In the genomic region with DNA sequence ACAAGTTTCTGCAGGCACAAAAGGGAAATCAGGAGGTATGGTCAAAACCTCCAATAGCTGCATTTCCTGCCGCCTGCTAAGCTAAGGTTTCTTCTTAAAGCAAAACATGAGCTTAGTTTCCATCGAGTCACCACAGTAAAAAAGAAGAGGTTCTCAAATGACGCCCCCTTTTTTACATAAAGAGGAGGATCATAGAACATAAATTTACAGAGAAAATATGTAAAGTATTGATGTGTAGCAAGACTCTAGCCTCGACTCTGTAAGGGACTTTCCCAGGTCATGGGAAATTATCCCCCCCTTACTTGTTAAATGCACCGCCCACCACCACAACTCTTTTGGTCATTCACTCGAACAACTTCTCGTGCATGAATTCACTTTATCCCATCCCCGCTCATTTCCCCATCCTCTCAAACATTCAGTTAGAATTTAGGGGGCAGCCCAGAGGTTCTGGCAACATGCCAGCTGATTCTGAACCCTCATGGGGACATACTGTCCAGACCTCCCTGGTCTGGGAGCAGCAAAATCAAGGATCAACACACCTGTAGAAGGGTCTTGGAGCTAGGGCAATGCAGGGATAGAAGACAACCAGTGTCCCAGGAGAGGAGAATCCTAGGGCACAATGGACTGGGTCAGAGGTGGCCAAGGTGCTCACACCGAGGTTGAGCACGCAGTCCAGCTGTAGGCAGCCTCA, we compare ENCODE assay signal across 28 mouse cellular contexts. TPM values are rescaled to one million over a fixed set of nuclear protein-coding genes. Genes with fewer than 3 reads are reported as not detected.
DNase-seq lines count a peak whose midpoint lies in the region; TF ChIP-seq lines count a peak whose summit lies in the region.
"Had no signal": no experiment of that assay in that cellular context is flagged by ENCODE, and none has a peak within 500 bp of the region (broad histone marks: within the 10 kb centered on the region; RNA-seq: fewer than 3 reads in every experiment).

No protein-coding gene starts in this region.

- no peaks in the 10 kb centered on the region for H3K79me2 ChIP-seq in CH12.LX (replicated peaks; ENCODE audit: control insufficient read depth, extremely low read depth, insufficient read depth, poor library complexity, severe bottlenecking)

- no peak overlapping the region; the same call in 1 of the 2 replicates for H3K9ac ChIP-seq in CH12.LX (ENCODE audit: insufficient read depth, low read depth)
- H3K9ac ChIP-seq: embryonic facial prominence, embryonic 13.5 days; forebrain, embryonic 15.5 days; heart, embryonic 15.5 days; limb, embryonic 12.5 days; lung, embryonic 15.5 days; midbrain, embryonic 12.5 days had no signal

- TF ChIP-seq POLR2A in CH12.LX (IDR thresholded peaks at IDR 0.05; ENCODE audit: low read depth, low read length), result no peak; the same call in none of the 2 replicates
- no peak for TF ChIP-seq POLR2A in lung, adult 2 months (IDR thresholded peaks at IDR 0.05; ENCODE audit: borderline replicate concordance, extremely low read depth, low read depth, low read length)

- peak overlapping the region; percentile 8 for H3K4me2 ChIP-seq in CH12.LX (ENCODE audit: insufficient read depth, low read depth, poor library complexity, severe bottlenecking)
- H3K4me2 ChIP-seq: embryonic facial prominence, embryonic 13.5 days; forebrain, embryonic 15.5 days; heart, embryonic 15.5 days; limb, embryonic 12.5 days; liver, embryonic 13.5 days; lung, embryonic 15.5 days had no signal

- H3K4me3 ChIP-seq in CH12.LX (replicated peaks in 1 of 3; ENCODE audit: low read depth in 2 of 3, low read length in 2 of 3, poor library complexity in 1 of 3), result peak overlapping the region; percentile 5 to 36 (median 8)
- no peak overlapping the region for H3K4me3 ChIP-seq in lung, adult 2 months (replicated peaks; ENCODE audit: extremely low read depth, low read depth, low read length)
- H3K4me3 ChIP-seq: embryonic facial prominence, embryonic 13.5 days; forebrain, embryonic 15.5 days; heart, embryonic 15.5 days; layer of hippocampus, adult 2 months; limb, embryonic 12.5 days; liver, embryonic 13.5 days; lung, embryonic 15.5 days; midbrain, embryonic 12.5 days had no signal

- no peaks in the 10 kb centered on the region for H3K27me3 ChIP-seq in CH12.LX (replicated peaks)
- H3K27me3 ChIP-seq: embryonic facial prominence, embryonic 13.5 days; forebrain, embryonic 15.5 days; lung, embryonic 15.5 days; midbrain, embryonic 12.5 days had no signal

- H3K27ac ChIP-seq in CH12.LX (ENCODE audit: insufficient read depth, low read depth), result peak overlapping the region; percentile 95
- H3K27ac ChIP-seq: embryonic facial prominence, embryonic 13.5 days; forebrain, embryonic 15.5 days; heart, embryonic 15.5 days; hindbrain, postnatal 0 days; layer of hippocampus, adult 2 months; limb, embryonic 12.5 days; lung, embryonic 15.5 days; midbrain, embryonic 12.5 days had no signal

- in situ Hi-C loops in CH12.LX (cut with MboI; ENCODE audit: low pct_ligation_motif_present, low pct_unique_long_range_greater_than_20kb, low sequenced_read_pairs), result loop anchor here (5.0 to 25.0 kb wide), 4 partner anchors 35 to 805 kb away; partner anchors contain the start of genes Trp73 and Wrap73

- peaks cover 7% of the 10 kb centered on the region for H3K9me3 ChIP-seq in CH12.LX (replicated peaks; ENCODE audit: low read length)
- H3K9me3 ChIP-seq: embryonic facial prominence, embryonic 13.5 days; forebrain, embryonic 15.5 days; heart, embryonic 15.5 days; limb, embryonic 12.5 days; liver, embryonic 13.5 days; lung, embryonic 15.5 days; midbrain, embryonic 12.5 days had no signal

- no peak for TF ChIP-seq RAD21 in CH12.LX (IDR thresholded peaks at IDR 0.05; ENCODE audit: low read depth, low read length)

- 69% methylated on average over 10 of the region's 10 CpGs for WGBS in lung, adult 2 months

- dilution Hi-C loops in CH12.LX (cut with MboI; ENCODE audit: extremely low pct_ligation_motif_present, extremely low pct_unique_long_range_greater_than_20kb, low sequenced_read_pairs), result no loop called here

- peak; percentile 64 for TF ChIP-seq EP300 in CH12.LX (IDR thresholded peaks at IDR 0.05; ENCODE audit: low read length)

- H3K4me1 ChIP-seq in CH12.LX (ENCODE audit: control insufficient read depth in 1 of 2, insufficient read depth in 2 of 2), result peaks cover 26 to 50% of the 10 kb centered on the region in 2 experiments
- H3K4me1 ChIP-seq in lung, adult 2 months (ENCODE audit: control insufficient read depth, insufficient read depth, low read length), result 0 out of 2 replicates have a peak, but pooled peaks cover 3% of the 10 kb centered on the region

- intact Hi-C loops in left cerebral cortex, postnatal 36 days (cut with DNase I), result loop anchor here (5.0 kb wide), 1 partner anchor 65 kb away; no protein-coding TSS in a partner anchor

- TF ChIP-seq CTCF in CH12.LX (conservative IDR thresholded peaks at IDR 0.05 in 1 of 2, IDR thresholded peaks at IDR 0.05 in 1 of 2; ENCODE audit: low read depth in 2 of 2, low read length in 2 of 2), result no peak
- TF ChIP-seq CTCF in lung, adult 2 months (IDR thresholded peaks at IDR 0.05; ENCODE audit: insufficient read depth, low read length), result no peak

- no peaks in the 10 kb centered on the region for H3K36me3 ChIP-seq in CH12.LX (replicated peaks in 1 of 2; ENCODE audit: control insufficient read depth in 1 of 2, insufficient read depth in 1 of 2, low read length in 1 of 2)
- H3K36me3 ChIP-seq: embryonic facial prominence, embryonic 13.5 days; forebrain, embryonic 15.5 days; heart, embryonic 15.5 days; limb, embryonic 12.5 days; liver, embryonic 13.5 days; lung, embryonic 15.5 days; midbrain, embryonic 12.5 days had no signal

- peak; percentile 58 to 59 for DNase-seq in spleen, postnatal 36 days (ENCODE audit: low spot score in 2 of 2)
- no peak for DNase-seq in spleen, adult 18-20 months
- DNase-seq in CH12.LX (ENCODE audit: extremely low read depth) (peak; percentile 86), MN1 (ENCODE audit: low spot score) (peak; percentile 56)
- DNase-seq in naive thymus-derived CD4-positive, alpha-beta T cell, adult 2 months (ENCODE audit: low read depth), result peak; percentile 67
- no peak for DNase-seq in testis, postnatal 14 days (ENCODE audit: low spot score)
- no peak for DNase-seq in lung, adult 2 months
- no peak for DNase-seq in left cerebral cortex, postnatal 36 days (ENCODE audit: low spot score in 2 of 2)
- DNase-seq: adrenal gland, postnatal 14 days; cerebellum, adult 11 months; cerebellum, postnatal 14 days; gastrocnemius, postnatal 14 days; heart, postnatal 4 days; kidney, adult 2 months; kidney, postnatal 10 days; liver, embryonic 13.5 days; lung, postnatal 4 days; thymus, postnatal 4 days had no signal

TF ChIP-seq in CH12.LX, 34 proteins besides CTCF, POLR2A, EP300 and RAD21 (continues in another document):
- TF ChIP-seq IRF4 (IDR thresholded peaks at IDR 0.05; ENCODE audit: low read depth, low read length) (no peak), CHD1 (IDR thresholded peaks at IDR 0.05; ENCODE audit: low read depth, low read length) (no peak; the same call in 1 of the 2 replicates), ZMIZ1 (IDR thresholded peaks at IDR 0.05; ENCODE audit: low read depth, low read length) (peak; percentile 98), E2F4 (IDR thresholded peaks at IDR 0.05; ENCODE audit: insufficient replicate concordance, low read depth, low read length) (no peak), MEF2A (IDR thresholded peaks at IDR 0.05; ENCODE audit: borderline replicate concordance, low read depth, low read length) (peak; percentile 49; the same call in 1 of the 2 replicates), TCF12 (IDR thresholded peaks at IDR 0.05; ENCODE audit: low read depth, low read length) (peak; percentile 56; the same call in 1 of the 2 replicates), MAFK (IDR thresholded peaks at IDR 0.05; ENCODE audit: insufficient replicate concordance, low read length) (no peak), TBP (conservative IDR thresholded peaks at IDR 0.05; ENCODE audit: low read depth, low read length) (peak; percentile 80), MYC (IDR thresholded peaks at IDR 0.05; ENCODE audit: low read depth, low read length) (peak; percentile 63; the same call in 1 of the 2 replicates), NELFE (IDR thresholded peaks at IDR 0.05; ENCODE audit: low read depth, low read length) (0 out of 2 replicates have a peak, but pooled peaks have one; percentile 52), CHD2 (IDR thresholded peaks at IDR 0.05; ENCODE audit: low read length) (0 out of 2 replicates have a peak, but pooled peaks have one; percentile 23), POLR2AphosphoS2 (IDR thresholded peaks at IDR 0.05; ENCODE audit: low read depth, low read length) (no peak), MAX (IDR thresholded peaks at IDR 0.05; ENCODE audit: low read length) (peak; percentile 50; the same call in 1 of the 2 replicates), BHLHE40 (IDR thresholded peaks at IDR 0.05; ENCODE audit: low read depth, low read length) (peak; percentile 86), ETS1 (conservative IDR thresholded peaks at IDR 0.05; ENCODE audit: low read depth, low read length) (peak; percentile 72), KAT2A (IDR thresholded peaks at IDR 0.05; ENCODE audit: insufficient replicate concordance, low read length) (no peak), RCOR1 (conservative IDR thresholded peaks at IDR 0.05; ENCODE audit: low read depth, low read length) (0 out of 2 replicates have a peak, but pooled peaks have one; percentile 21)

RNA-seq across cellular contexts. Expression of gene Tnfrsf14, which starts 14.4 kb away (rescaled TPM):
- 68.3 and 109 TPM in 2 replicates for total RNA-seq in CH12.LX (2012; rRNA removed)
- 21.0 and 25.9 TPM in 2 replicates for total RNA-seq in CH12.LX (2014; rRNA removed)
- 19.8 and 20.0 TPM in 2 replicates for polyA plus RNA-seq in CH12.LX (2012; ENCODE audit: insufficient read length, low read depth)
- 51.1 and 56.8 TPM in 2 replicates for polyA plus RNA-seq in lung, adult 2 months (2012; rRNA removed)
- total RNA-seq in left cerebral cortex, postnatal 36 days (2021), result 1 to 10 TPM; 1.5 to 2.1 TPM
- polyA plus RNA-seq: forebrain, embryonic 15.5 days; neural tube, embryonic 14.5 days had no signal

RNA-seq across cellular contexts. Expression of gene Hes5, which starts 17.9 kb away (rescaled TPM):
- 6.2 and 6.8 TPM in 2 replicates for total RNA-seq in CH12.LX (2012; rRNA removed)
- total RNA-seq in CH12.LX (2014; rRNA removed), result 2.1 and 2.7 TPM in 2 replicates
- 1.5 and 1.7 TPM in 2 replicates for polyA plus RNA-seq in CH12.LX (2012; ENCODE audit: insufficient read length, low read depth)
- polyA plus RNA-seq in lung, adult 2 months (2012; rRNA removed), result 0.09 TPM in 1 of 2 replicates, not detected in the other
- 10 to 100 TPM; 36.5 to 38.6 TPM for total RNA-seq in left cerebral cortex, postnatal 36 days (2021)
- total RNA-seq: adrenal gland, postnatal 14 days; heart, adult 8-10 months; heart, postnatal 4 days had no signal
- polyA plus RNA-seq: kidney, adult 2 months had no signal

RNA-seq across cellular contexts. Expression of gene Pank4, which starts 21.1 kb away (rescaled TPM):
- 30.6 and 34.7 TPM in 2 replicates for total RNA-seq in CH12.LX (2012; rRNA removed)
- total RNA-seq in CH12.LX (2014; rRNA removed), result 27.6 and 28.1 TPM in 2 replicates
- polyA plus RNA-seq in CH12.LX (2012; ENCODE audit: insufficient read length, low read depth), result 22.4 and 23.2 TPM in 2 replicates
- polyA plus RNA-seq in lung, adult 2 months (2012; rRNA removed), result 35.0 and 49.1 TPM in 2 replicates
- 10 to 100 TPM; 35.2 to 46.6 TPM for total RNA-seq in left cerebral cortex, postnatal 36 days (2021)

RNA-seq across cellular contexts. Expression of gene Fam213b, which starts 43.8 kb away (rescaled TPM):
- total RNA-seq in CH12.LX (2012; rRNA removed) (28.3 and 49.8 TPM in 2 replicates), CH12.LX (2014; rRNA removed) (6.1 and 7.5 TPM in 2 replicates)
- polyA plus RNA-seq in CH12.LX (2012; ENCODE audit: insufficient read length, low read depth), result 5.5 and 7.0 TPM in 2 replicates
- 8.9 and 14.8 TPM in 2 replicates for polyA plus RNA-seq in lung, adult 2 months (2012; rRNA removed)
- total RNA-seq in left cerebral cortex, postnatal 36 days (2021), result 10 to 100 TPM; 51.1 to 68.5 TPM

Comparison
In these comparisons a context has a peak if more than half of its experiments do, and no peak if none do; other contexts are left out.
1. DNase-seq: peak in spleen, postnatal 36 days (2 of 2), CH12.LX (single experiment), MN1 (single experiment) and naive thymus-derived CD4-positive, alpha-beta T cell, adult 2 months (single experiment); none in spleen, adult 18-20 months (0 of 2), testis, postnatal 14 days (single experiment), lung, adult 2 months (single experiment) and left cerebral cortex, postnatal 36 days (0 of 2).
2. RNA of gene Tnfrsf14, which starts 14.4 kb away (total RNA-seq): 21.0 to 109 TPM in CH12.LX; 1.5 to 2.1 TPM in left cerebral cortex, postnatal 36 days; every median in the first group is over 4 times any median in the second.
3. RNA of gene Hes5, which starts 17.9 kb away (total RNA-seq): 36.5 to 38.6 TPM in left cerebral cortex, postnatal 36 days; 2.1 to 6.8 TPM in CH12.LX; every median in the first group is over 4 times any median in the second.